Mouse (Mus musculus): ENCODE results near the gene Hoxa11. TPM values are rescaled to one million over a fixed set of nuclear protein-coding genes. Genes with fewer than 3 reads are reported as not detected.

The Hoxa11 gene
- polyA plus RNA-seq, 1 experiment, result not detected

- Histone ChIP-seq H3K36me3 (ENCODE audit: control insufficient read depth, insufficient read depth, low read length) (no peaks in the 10 kb centered on the region), H3K4me1 (replicated peaks; ENCODE audit: control insufficient read depth, insufficient read depth, low read length) (peaks cover 3% of the 10 kb centered on the region), H3K27me3 (ENCODE audit: control insufficient read depth, insufficient read depth, low read length) (peaks cover 3% of the 10 kb centered on the region; the same call in 1 of the 2 replicates), H3K4me3 (ENCODE audit: control insufficient read depth, insufficient read depth, low read length) (no peak within 1 kb of the TSS), H3K27ac (ENCODE audit: control insufficient read depth, insufficient read depth, low read length) (no peak within 1 kb of the TSS)
- no peak for DNase-seq
- TF ChIP-seq POLR2A (IDR thresholded peaks at IDR 0.05; ENCODE audit: control insufficient read depth, extremely low read depth, insufficient read depth, low read length, poor library complexity), result no peak
- no peak for TF ChIP-seq CTCF (IDR thresholded peaks at IDR 0.05; ENCODE audit: borderline replicate concordance, control insufficient read depth, extremely low read depth, insufficient read depth, low read length, poor library complexity)
- 87% methylated on average over 65 of the region's 65 CpGs for WGBS
Measured at GRCm38 (mm10) chr6:52204050-52204752, 41.4 kb downstream of the Hoxa11 start, which contains the start of gene Hoxa5. Hoxa5 (minus strand) TSS chr6:52204587.

DNA sequence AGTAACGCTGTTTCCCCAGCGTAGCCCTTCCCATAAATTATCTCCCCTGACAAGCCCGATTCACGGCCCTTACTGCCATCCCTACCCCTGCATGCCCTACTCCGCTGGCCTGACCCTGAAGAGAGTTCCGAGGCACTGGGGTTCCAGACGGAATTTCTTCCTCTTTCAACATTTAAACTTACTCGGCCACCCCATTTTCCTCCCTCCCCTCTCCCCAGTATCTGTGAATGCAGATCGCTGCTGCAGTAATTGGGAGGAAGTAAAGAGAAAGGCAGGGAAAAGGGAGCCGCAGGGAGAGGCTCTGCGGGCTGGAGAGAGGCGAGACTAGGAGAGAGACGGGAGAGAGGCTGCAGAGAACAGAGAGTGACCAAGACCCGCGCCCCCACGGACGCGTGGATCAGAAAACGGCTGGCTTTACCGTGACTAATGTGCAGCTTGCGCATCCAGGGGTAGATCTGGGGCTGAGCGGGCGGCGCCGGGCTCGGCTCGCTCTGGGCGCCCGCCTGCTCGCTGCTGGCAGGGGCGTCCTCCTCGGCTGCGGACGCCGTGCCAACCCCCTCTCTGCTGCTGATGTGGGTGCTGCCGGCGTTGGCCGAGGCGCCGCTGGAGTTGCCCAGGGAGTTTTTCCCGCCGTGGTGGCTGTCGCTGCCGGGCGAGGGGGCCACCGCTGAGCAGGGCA lies 42.1 kb downstream of the Hoxa11 start:
- 89% methylated on average over 46 of the region's 46 CpGs for WGBS
- DNase-seq, result no peak
- TF ChIP-seq POLR2A (IDR thresholded peaks at IDR 0.05; ENCODE audit: control insufficient read depth, extremely low read depth, insufficient read depth, low read length, poor library complexity) (no peak), CTCF (IDR thresholded peaks at IDR 0.05; ENCODE audit: borderline replicate concordance, control insufficient read depth, extremely low read depth, insufficient read depth, low read length, poor library complexity) (no peak)
- no peaks in the 10 kb centered on the region; the same call in 1 of the 2 replicates for H3K27me3 ChIP-seq (ENCODE audit: control insufficient read depth, insufficient read depth, low read length)
- no peak overlapping the region for H3K4me3 ChIP-seq (ENCODE audit: control insufficient read depth, insufficient read depth, low read length)
- H3K4me1 ChIP-seq (replicated peaks; ENCODE audit: control insufficient read depth, insufficient read depth, low read length), result no peaks in the 10 kb centered on the region
- H3K27ac ChIP-seq (ENCODE audit: control insufficient read depth, insufficient read depth, low read length), result no peak overlapping the region
- no peaks in the 10 kb centered on the region for H3K36me3 ChIP-seq (ENCODE audit: control insufficient read depth, insufficient read depth, low read length)

- H3K36me3 ChIP-seq (ENCODE audit: control insufficient read depth, insufficient read depth, low read length), result no peaks in the 10 kb centered on the region
- TF ChIP-seq CTCF (IDR thresholded peaks at IDR 0.05; ENCODE audit: borderline replicate concordance, control insufficient read depth, extremely low read depth, insufficient read depth, low read length, poor library complexity), result no peak
- no peak for TF ChIP-seq POLR2A (IDR thresholded peaks at IDR 0.05; ENCODE audit: control insufficient read depth, extremely low read depth, insufficient read depth, low read length, poor library complexity)
- H3K27me3 ChIP-seq (ENCODE audit: control insufficient read depth, insufficient read depth, low read length), result no peaks in the 10 kb centered on the region; the same call in 1 of the 2 replicates
- no peak overlapping the region for H3K4me3 ChIP-seq (ENCODE audit: control insufficient read depth, insufficient read depth, low read length)
- no peak for DNase-seq
- H3K27ac ChIP-seq (ENCODE audit: control insufficient read depth, insufficient read depth, low read length), result no peak overlapping the region
- no peaks in the 10 kb centered on the region for H3K4me1 ChIP-seq (replicated peaks; ENCODE audit: control insufficient read depth, insufficient read depth, low read length)
- WGBS, result 93% methylated on average over 10 of the region's 10 CpGs
Measured at GRCm38 (mm10) chr6:52203121-52203370, 42.6 kb downstream of the Hoxa11 start.

DNA sequence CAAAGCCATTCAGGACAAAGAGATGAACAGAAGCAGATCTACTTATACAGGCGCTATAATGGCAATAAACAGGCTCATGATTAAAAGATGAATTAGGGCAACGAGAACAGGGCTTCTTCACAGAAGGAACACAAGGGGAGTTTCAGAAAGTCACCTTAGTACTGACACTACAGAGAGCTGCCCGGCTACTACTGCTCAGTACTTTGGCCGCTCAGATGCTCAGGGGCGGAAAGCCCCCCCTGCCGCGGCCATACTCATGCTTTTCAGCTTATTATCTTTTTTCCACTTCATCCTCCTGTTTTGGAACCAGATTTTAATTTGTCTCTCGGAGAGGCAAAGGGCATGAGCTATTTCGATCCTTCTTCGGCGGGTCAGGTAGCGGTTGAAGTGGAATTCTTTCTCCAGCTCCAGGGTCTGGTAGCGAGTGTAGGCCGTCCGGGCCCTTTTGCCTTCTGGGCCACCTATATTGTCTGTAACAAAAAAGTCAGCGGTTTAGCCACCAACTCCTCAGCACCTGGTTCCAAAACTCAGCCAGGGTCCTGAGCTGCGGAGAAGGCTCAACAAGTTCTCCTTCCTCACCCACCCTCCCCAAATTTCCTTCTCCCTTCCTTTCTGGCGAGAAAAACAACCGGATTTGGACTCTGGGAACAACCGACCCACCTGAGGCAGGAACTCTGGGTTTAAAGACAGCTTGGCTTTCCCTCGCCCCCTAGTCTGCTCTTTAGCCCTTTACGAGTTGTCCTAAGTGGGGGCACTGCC lies 43.1 kb downstream of the Hoxa11 start:
- WGBS, result 90% methylated on average over 22 of the region's 22 CpGs
- TF ChIP-seq POLR2A (IDR thresholded peaks at IDR 0.05; ENCODE audit: control insufficient read depth, extremely low read depth, insufficient read depth, low read length, poor library complexity), result no peak
- TF ChIP-seq CTCF (IDR thresholded peaks at IDR 0.05; ENCODE audit: borderline replicate concordance, control insufficient read depth, extremely low read depth, insufficient read depth, low read length, poor library complexity), result no peak
- no peak for DNase-seq
- Histone ChIP-seq H3K4me3 (ENCODE audit: control insufficient read depth, insufficient read depth, low read length) (no peak overlapping the region), H3K27ac (ENCODE audit: control insufficient read depth, insufficient read depth, low read length) (no peak overlapping the region), H3K36me3 (ENCODE audit: control insufficient read depth, insufficient read depth, low read length) (no peaks in the 10 kb centered on the region), H3K4me1 (replicated peaks; ENCODE audit: control insufficient read depth, insufficient read depth, low read length) (no peaks in the 10 kb centered on the region), H3K27me3 (ENCODE audit: control insufficient read depth, insufficient read depth, low read length) (no peaks in the 10 kb centered on the region; the same call in 1 of the 2 replicates)

GRCm38 (mm10) chr6:52201269-52201668 lies 44.3 kb downstream of the Hoxa11 start:
- no peak for DNase-seq
- no peaks in the 10 kb centered on the region; the same call in 1 of the 2 replicates for H3K27me3 ChIP-seq (ENCODE audit: control insufficient read depth, insufficient read depth, low read length)
- 89% methylated on average over 1 of the region's 1 CpGs for WGBS
- no peak overlapping the region for H3K27ac ChIP-seq (ENCODE audit: control insufficient read depth, insufficient read depth, low read length)
- no peaks in the 10 kb centered on the region for H3K36me3 ChIP-seq (ENCODE audit: control insufficient read depth, insufficient read depth, low read length)
- H3K4me1 ChIP-seq (replicated peaks; ENCODE audit: control insufficient read depth, insufficient read depth, low read length), result no peaks in the 10 kb centered on the region
- H3K4me3 ChIP-seq (ENCODE audit: control insufficient read depth, insufficient read depth, low read length), result no peak overlapping the region
- TF ChIP-seq POLR2A (IDR thresholded peaks at IDR 0.05; ENCODE audit: control insufficient read depth, extremely low read depth, insufficient read depth, low read length, poor library complexity) (no peak), CTCF (IDR thresholded peaks at IDR 0.05; ENCODE audit: borderline replicate concordance, control insufficient read depth, extremely low read depth, insufficient read depth, low read length, poor library complexity) (no peak)

DNA sequence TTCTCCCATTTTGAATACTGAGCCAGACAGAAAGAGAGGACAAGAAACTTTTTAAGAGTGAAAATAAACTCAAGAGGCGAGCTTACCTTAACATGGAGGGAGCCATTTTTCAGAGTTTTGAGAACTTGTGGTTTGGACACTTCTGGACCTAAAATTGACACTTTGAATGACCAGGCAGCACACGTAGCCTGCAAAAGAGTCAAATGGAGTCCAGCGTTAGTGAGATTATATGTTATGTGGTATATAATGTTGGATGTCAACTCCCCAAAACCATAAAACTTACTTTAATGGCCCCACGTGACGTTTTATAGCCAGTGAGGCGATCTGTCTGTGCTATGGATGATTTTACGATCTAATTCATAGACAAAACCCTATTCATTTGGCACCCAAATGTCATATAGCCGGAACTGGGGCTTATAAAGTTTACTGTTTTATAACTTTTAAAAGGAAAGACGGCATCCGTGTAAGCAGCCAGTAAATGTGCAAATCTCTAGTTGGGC lies 44.8 kb downstream of the Hoxa11 start:
- no peaks in the 10 kb centered on the region for H3K27me3 ChIP-seq (ENCODE audit: control insufficient read depth, insufficient read depth, low read length)
- 95% methylated on average over 10 of the region's 10 CpGs for WGBS

More for the DNA sequence above, 44.8 kb downstream of the Hoxa11 start:
- Histone ChIP-seq H3K36me3 (ENCODE audit: control insufficient read depth, insufficient read depth, low read length) (no peaks in the 10 kb centered on the region), H3K4me3 (ENCODE audit: control insufficient read depth, insufficient read depth, low read length) (no peak overlapping the region), H3K27ac (ENCODE audit: control insufficient read depth, insufficient read depth, low read length) (no peak overlapping the region), H3K4me1 (replicated peaks; ENCODE audit: control insufficient read depth, insufficient read depth, low read length) (no peaks in the 10 kb centered on the region)
- TF ChIP-seq CTCF (IDR thresholded peaks at IDR 0.05; ENCODE audit: borderline replicate concordance, control insufficient read depth, extremely low read depth, insufficient read depth, low read length, poor library complexity) (no peak), POLR2A (IDR thresholded peaks at IDR 0.05; ENCODE audit: control insufficient read depth, extremely low read depth, insufficient read depth, low read length, poor library complexity) (no peak)
- no peak for DNase-seq

Data from thymus, adult 2 months (tissue).